Mouse (Mus musculus) forebrain, embryonic 13.5 days (tissue): ENCODE measurements around the gene Olfr145. TPM values are rescaled to one million over a fixed set of nuclear protein-coding genes. Genes with fewer than 3 reads are reported as not detected.

ENCODE experiments used
- ATAC-seq: fragments of 200-750 bp; cut with Nextera tagmentation; 2 replicates; pipeline ENCODE4 v1.8.0; 2017
- H3K27ac ChIP-seq: fragments of 300-500 bp; sonication (generic); 2 replicates; pipeline ENCODE4 v1.5.1; 2015; ENCODE audit warnings: inconsistent platforms, mild to moderate bottlenecking, moderate library complexity
- H3K27me3 ChIP-seq: fragments of 300-500 bp; sonication (generic); 2 replicates; pipeline ENCODE4 v1.6.1; 2015; ENCODE audit warnings: mild to moderate bottlenecking, inconsistent platforms
- H3K36me3 ChIP-seq: fragments of 300-500 bp; sonication (generic); 2 replicates; pipeline ENCODE4 v1.6.1; 2015; ENCODE audit warnings: mild to moderate bottlenecking, inconsistent platforms; ENCODE audit not compliant: poor library complexity, severe bottlenecking
- H3K4me1 ChIP-seq: fragments of 300-500 bp; sonication (generic); 2 replicates; pipeline ENCODE4 v1.6.1; 2015; ENCODE audit warnings: inconsistent platforms
- H3K4me2 ChIP-seq: fragments of 300-500 bp; sonication (generic); 2 replicates; pipeline ENCODE4 v1.6.1; 2015; ENCODE audit warnings: inconsistent platforms, mild to moderate bottlenecking, moderate library complexity
- H3K4me3 ChIP-seq: fragments of 300-500 bp; sonication (generic); 2 replicates; pipeline ENCODE4 v1.5.1; 2015; ENCODE audit warnings: mild to moderate bottlenecking, inconsistent platforms
- H3K9ac ChIP-seq: fragments of 300-500 bp; sonication (generic); 2 replicates; pipeline ENCODE4 v1.6.1; 2015; ENCODE audit warnings: mild to moderate bottlenecking, inconsistent platforms
- H3K9me3 ChIP-seq: fragments of 300-500 bp; sonication (generic); replicated peaks from 2 replicates; pipeline ENCODE4 v1.6.1; 2016; ENCODE audit warnings: inconsistent platforms
- WGBS: fragments of 180-500 bp; shearing (Covaris S2); methylation state at CpG from one replicate; pipeline ENCODE4 v1.1.7; 2015; 5-methylcytosine and 5-hydroxymethylcytosine counted together
- polyA plus RNA-seq: library from polyadenylated mRNA; unstranded; fragments of >200 nt; fragmentation: Nextera tagmentation; extraction: Ambion mirVana; gene quantifications from 2 replicates; pipeline ENCODE4 v1.2.1, GENCODE M21; 2015

Gene Olfr145
- polyA plus RNA-seq = not detected in 2 replicates

DNA sequence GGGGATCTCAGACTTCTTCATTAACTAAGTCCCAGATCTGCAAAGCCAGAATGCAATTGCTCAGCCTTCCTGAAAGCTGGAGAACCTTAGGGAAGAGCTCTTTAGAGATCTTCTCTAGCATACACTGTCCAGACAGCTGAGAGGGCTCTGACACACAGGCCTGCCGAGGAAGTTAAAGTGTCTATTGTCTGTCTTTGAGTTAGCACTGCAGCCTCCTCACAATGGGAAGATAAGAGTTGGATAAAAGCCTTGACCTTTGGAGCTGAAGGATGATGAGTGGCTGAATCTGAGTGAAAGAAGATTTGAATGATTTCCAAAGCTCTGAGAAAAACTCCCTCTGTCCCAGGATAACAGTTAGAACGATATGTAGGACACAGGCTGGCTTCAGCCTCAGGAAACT lies at the start of gene Olfr145:
Gene Olfr145, plus strand, starts transcription at position 64 of the 400 bp plus-strand sequence.
- Histone ChIP-seq H3K9me3 (no peaks in the 10 kb centered on the region), H3K36me3 (no peaks in the 10 kb centered on the region), H3K4me3 (no peak within 1 kb of the TSS), H3K27me3 (no peaks in the 10 kb centered on the region), H3K27ac (no peak within 1 kb of the TSS), H3K4me1 (no peaks in the 10 kb centered on the region), H3K4me2 (no peak within 1 kb of the TSS), H3K9ac (no peak within 1 kb of the TSS)
- WGBS = 20% methylated on average over 2 of the region's 2 CpGs
- ATAC-seq = no peak

DNA sequence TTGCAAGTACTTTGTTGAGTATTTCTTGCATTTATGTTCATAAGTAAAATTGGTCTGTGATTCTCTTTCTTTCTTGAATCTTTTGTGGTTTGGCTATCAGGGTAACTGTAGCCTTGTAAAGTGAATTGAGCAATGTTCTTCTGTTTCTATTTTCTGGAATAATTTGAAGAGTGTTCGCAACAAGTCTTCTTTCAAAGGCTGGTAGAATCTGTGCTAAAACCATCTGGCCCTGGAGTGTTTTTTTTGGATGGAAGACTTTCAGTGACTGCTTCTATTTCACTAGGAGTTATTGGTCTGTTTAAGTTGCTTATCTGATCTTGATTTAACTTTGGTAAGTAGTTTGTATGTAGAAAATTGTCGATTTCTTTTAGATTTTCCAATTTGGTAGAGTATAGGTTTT lies 47.3 kb upstream of the Olfr145 start:
- no peak overlapping the region for H3K27ac ChIP-seq
- no peaks in the 10 kb centered on the region for H3K27me3 ChIP-seq
- H3K36me3 ChIP-seq = no peaks in the 10 kb centered on the region
- no peaks in the 10 kb centered on the region for H3K9me3 ChIP-seq
- H3K4me2 ChIP-seq = no peak overlapping the region
- ATAC-seq = no peak
- H3K4me1 ChIP-seq = no peaks in the 10 kb centered on the region
- 93% methylated on average over 2 of the region's 2 CpGs for WGBS
- no peak overlapping the region for H3K9ac ChIP-seq
- H3K4me3 ChIP-seq = no peak overlapping the region

DNA sequence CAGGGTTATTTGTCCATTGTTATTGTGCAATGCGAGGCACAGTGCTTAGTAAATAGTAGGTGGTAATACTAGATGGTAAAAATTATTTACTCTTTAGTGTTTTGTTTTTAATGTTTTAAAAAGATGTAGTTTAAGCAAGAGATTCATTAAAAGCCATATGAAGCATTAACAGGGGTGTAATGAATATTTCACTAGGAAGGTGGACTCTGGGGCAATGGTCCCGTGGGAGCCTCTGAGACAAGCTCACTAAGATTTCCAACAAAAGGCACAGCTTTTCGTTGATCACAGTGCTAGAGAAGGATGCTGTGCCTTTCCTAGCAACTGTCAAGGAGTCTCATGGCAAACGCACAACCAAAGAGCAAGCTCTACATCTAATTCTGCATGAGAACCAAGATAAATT lies 42.6 kb upstream of the Olfr145 start, which contains the start of gene Olfr877:
Gene Olfr877, plus strand, starts transcription at position 301 of the 400 bp plus-strand sequence.
- Histone ChIP-seq H3K9ac (no peak within 1 kb of the TSS), H3K4me1 (no peaks in the 10 kb centered on the region), H3K4me3 (no peak within 1 kb of the TSS), H3K27ac (no peak within 1 kb of the TSS), H3K4me2 (no peak within 1 kb of the TSS), H3K9me3 (no peaks in the 10 kb centered on the region), H3K27me3 (no peaks in the 10 kb centered on the region), H3K36me3 (no peaks in the 10 kb centered on the region)
- ATAC-seq = no peak
- WGBS = 84% methylated on average over 4 of the region's 4 CpGs

DNA sequence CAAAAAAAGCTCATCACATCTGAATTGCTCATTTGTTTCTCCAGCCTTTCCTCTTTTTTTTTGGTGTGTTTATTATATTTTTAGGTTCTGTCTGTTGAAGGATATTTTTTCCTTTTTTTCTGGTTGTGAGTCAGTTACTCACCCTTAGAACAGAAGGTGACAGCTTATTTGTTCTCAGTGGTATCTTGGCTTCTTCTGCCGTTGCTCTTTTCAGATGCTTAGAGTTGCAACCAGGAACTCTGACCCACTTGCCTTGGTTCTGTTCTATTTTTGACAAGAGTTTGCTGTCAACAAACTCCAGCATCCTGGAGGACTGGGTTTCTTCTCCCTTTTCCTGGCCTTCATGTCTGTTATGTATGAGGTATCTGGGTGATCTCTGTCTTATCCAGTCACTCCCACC lies 33.2 kb upstream of the Olfr145 start:
- WGBS = 78% methylated on average over 1 of the region's 1 CpGs
- H3K36me3 ChIP-seq = no peaks in the 10 kb centered on the region
- H3K4me1 ChIP-seq = no peaks in the 10 kb centered on the region
- H3K4me2 ChIP-seq = no peak overlapping the region
- H3K9me3 ChIP-seq = no peaks in the 10 kb centered on the region
- no peaks in the 10 kb centered on the region for H3K27me3 ChIP-seq
- no peak for ATAC-seq
- no peak overlapping the region for H3K9ac ChIP-seq
- H3K27ac ChIP-seq = no peak overlapping the region
- H3K4me3 ChIP-seq = no peak overlapping the region

DNA sequence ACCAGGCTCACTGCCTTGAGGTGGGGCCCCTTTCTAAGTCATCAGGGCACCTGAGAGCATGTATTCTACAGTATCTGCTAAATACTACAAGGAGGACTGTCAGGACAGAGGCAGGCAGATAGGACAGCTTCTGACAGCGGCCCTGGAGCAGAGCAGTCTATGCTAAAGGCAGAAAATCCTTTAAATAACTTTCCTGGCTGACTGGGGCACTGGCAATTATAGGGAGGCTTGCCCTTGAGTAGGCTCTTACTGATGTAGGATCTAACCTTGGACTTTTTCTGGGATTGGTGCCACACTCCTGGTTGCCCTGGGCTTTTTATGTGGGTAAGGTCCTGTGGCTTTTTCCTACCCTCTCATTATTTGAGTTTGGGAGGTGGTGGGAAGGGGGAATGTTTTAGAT lies 26.3 kb upstream of the Olfr145 start:
- no peak overlapping the region for H3K27ac ChIP-seq
- WGBS = 63% methylated on average over 1 of the region's 1 CpGs
- H3K4me3 ChIP-seq = no peak overlapping the region
- no peaks in the 10 kb centered on the region for H3K9me3 ChIP-seq
- ATAC-seq = no peak
- H3K4me2 ChIP-seq = no peak overlapping the region
- no peaks in the 10 kb centered on the region for H3K4me1 ChIP-seq
- H3K36me3 ChIP-seq = no peaks in the 10 kb centered on the region
- H3K27me3 ChIP-seq = no peaks in the 10 kb centered on the region
- H3K9ac ChIP-seq = no peak overlapping the region

DNA sequence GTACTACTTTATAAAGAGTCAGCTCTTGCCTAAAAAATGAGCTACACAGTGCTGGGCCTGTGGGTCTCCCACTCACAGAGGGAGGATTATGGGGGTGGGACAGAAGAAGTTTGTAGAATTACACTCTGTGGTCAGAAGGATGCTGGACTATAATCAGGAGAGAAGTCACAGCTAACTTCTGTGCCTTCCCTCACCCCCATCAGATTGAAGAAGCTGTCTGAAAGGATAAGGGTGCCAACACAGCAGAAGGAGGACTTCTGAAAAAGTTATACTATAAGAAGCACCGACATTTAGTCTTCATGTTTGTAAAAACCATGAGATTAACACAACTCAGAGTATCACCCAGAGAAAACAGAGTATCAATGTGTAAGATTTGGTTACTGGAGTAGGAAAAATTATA lies 25.4 kb upstream of the Olfr145 start:
- Histone ChIP-seq H3K4me2 (no peak overlapping the region), H3K27me3 (no peaks in the 10 kb centered on the region), H3K4me1 (no peaks in the 10 kb centered on the region), H3K9me3 (no peaks in the 10 kb centered on the region), H3K36me3 (no peaks in the 10 kb centered on the region), H3K9ac (no peak overlapping the region), H3K4me3 (no peak overlapping the region), H3K27ac (no peak overlapping the region)
- 84% methylated on average over 1 of the region's 1 CpGs for WGBS
- no peak for ATAC-seq

DNA sequence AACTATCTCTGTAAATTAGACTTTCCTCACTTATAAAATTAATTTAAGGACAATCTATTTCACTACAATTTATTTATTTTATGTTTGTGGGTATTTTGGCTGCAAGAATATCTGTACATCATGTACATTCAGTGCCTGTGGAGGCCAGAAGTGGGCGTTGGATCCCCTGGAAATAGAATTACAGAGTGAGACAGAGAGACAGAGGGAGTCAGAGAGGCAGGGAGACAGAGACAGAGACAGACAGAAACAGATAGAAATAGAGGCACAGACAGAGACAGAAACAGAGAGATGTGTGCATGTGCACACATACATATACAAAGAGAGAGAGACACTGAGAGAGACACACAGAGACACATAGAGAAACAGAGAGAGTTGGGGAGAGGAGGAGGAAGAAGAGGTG lies 25.0 kb upstream of the Olfr145 start:
- Histone ChIP-seq H3K4me3 (no peak overlapping the region), H3K36me3 (no peaks in the 10 kb centered on the region), H3K4me2 (no peak overlapping the region), H3K27ac (no peak overlapping the region), H3K9me3 (no peaks in the 10 kb centered on the region), H3K4me1 (no peaks in the 10 kb centered on the region), H3K9ac (no peak overlapping the region), H3K27me3 (no peaks in the 10 kb centered on the region)
- ATAC-seq = no peak
- 58% methylated on average over 1 of the region's 1 CpGs for WGBS

DNA sequence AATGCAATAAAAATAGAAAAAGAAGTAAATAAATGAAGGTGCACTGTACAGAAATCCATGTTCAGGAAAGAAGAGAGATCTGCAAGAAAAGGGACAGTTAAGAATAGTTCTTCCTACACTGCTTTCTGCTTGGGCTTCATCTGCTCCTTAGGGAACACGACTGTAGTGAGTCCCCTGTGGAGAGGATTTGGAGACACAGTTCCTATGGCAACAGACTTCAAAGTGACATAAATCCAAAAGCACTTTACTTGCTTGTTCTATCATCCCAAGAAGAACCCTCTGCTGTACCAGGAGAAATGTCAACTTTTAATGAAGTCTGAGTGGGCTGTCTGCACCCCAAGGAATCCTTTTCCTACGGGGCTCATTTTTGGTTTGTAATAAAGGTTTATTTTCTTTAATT lies 5.6 kb upstream of the Olfr145 start:
- Histone ChIP-seq H3K4me1 (no peaks in the 10 kb centered on the region), H3K27me3 (no peaks in the 10 kb centered on the region), H3K9me3 (no peaks in the 10 kb centered on the region), H3K9ac (no peak overlapping the region), H3K4me2 (no peak overlapping the region), H3K4me3 (no peak overlapping the region), H3K36me3 (no peaks in the 10 kb centered on the region), H3K27ac (no peak overlapping the region)
- peak; percentile 30; the same call in 1 of the 2 replicates for ATAC-seq
- 21% methylated on average over 2 of the region's 2 CpGs for WGBS

DNA sequence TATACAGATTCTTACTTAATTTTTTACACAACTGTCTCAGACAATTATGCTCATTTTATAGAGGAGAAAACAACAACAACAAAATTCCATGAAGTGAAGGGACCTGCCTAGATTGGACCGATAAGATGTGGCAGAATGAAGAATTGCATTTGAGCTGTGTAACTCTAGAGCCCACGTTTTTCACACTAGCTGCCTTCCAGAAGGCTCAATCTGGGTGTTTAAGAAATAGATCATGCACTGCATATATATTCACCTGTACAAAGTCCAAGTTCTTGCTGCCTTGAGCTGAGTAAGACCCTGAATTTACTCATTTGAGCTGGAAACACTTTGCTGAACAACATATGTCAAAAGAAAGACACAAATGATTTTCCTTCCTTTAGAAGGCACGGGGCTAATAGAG lies 9.0 kb downstream of the Olfr145 start:
- H3K4me2 ChIP-seq = no peak overlapping the region
- H3K9me3 ChIP-seq = no peaks in the 10 kb centered on the region
- 76% methylated on average over 3 of the region's 3 CpGs for WGBS
- no peaks in the 10 kb centered on the region for H3K36me3 ChIP-seq
- H3K9ac ChIP-seq = no peak overlapping the region
- no peak for ATAC-seq
- no peak overlapping the region for H3K27ac ChIP-seq
- no peaks in the 10 kb centered on the region for H3K4me1 ChIP-seq
- H3K4me3 ChIP-seq = no peak overlapping the region
- H3K27me3 ChIP-seq = no peaks in the 10 kb centered on the region

DNA sequence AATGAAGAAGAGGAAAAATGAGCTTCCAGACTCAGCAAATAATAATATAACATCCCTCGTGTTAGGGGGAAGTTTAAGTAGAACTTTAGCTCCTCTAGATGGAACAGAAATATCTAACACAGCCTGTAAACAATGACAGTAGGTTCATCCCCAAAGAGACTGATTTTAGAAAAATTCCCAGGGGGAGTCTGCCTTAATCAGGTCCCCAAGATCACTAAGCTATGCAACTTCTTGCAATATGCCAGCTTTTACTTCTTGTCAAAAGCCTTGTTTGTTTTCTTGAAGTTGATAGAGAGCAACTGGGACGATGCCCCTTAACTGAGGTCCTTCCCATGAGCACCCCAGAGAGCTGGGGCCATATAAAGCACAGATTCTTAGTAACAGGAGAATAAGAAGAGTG lies 21.0 kb downstream of the Olfr145 start, which contains the start of gene Olfr878:
Gene Olfr878, plus strand, starts transcription at position 301 of the 400 bp plus-strand sequence.
- Histone ChIP-seq H3K36me3 (no peaks in the 10 kb centered on the region), H3K9ac (no peak within 1 kb of the TSS), H3K27ac (no peak within 1 kb of the TSS), H3K4me2 (no peak within 1 kb of the TSS), H3K9me3 (no peaks in the 10 kb centered on the region), H3K27me3 (no peaks in the 10 kb centered on the region), H3K4me1 (no peaks in the 10 kb centered on the region), H3K4me3 (no peak within 1 kb of the TSS)
- WGBS = 74% methylated on average over 2 of the region's 2 CpGs
- ATAC-seq = no peak

DNA sequence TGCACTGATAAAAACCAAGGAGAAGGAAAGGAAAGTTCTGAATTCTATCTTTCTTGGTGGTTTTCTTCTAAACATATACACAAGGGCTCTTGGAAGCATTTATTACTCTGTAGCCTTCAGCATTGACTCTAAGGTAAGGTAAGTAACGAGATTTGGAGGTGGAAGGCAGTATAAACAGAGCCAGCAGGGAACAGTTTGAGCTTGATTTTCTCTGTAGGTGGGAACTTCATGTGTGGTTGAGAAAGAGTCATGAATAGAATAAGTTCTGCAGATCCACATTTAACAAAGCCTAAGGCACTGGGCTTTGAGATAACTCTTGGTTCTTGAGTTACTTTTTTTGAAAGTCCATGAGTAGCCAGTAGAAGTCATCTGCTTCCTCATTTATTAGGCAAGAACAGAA lies 21.5 kb downstream of the Olfr145 start:
- Histone ChIP-seq H3K27me3 (no peaks in the 10 kb centered on the region), H3K27ac (no peak overlapping the region), H3K9ac (no peak overlapping the region), H3K9me3 (no peaks in the 10 kb centered on the region), H3K36me3 (no peaks in the 10 kb centered on the region), H3K4me2 (no peak overlapping the region), H3K4me1 (no peaks in the 10 kb centered on the region), H3K4me3 (no peak overlapping the region)
- 69% methylated on average over 1 of the region's 1 CpGs for whole genome bisulfite sequencing
- ATAC-seq = no peak

DNA sequence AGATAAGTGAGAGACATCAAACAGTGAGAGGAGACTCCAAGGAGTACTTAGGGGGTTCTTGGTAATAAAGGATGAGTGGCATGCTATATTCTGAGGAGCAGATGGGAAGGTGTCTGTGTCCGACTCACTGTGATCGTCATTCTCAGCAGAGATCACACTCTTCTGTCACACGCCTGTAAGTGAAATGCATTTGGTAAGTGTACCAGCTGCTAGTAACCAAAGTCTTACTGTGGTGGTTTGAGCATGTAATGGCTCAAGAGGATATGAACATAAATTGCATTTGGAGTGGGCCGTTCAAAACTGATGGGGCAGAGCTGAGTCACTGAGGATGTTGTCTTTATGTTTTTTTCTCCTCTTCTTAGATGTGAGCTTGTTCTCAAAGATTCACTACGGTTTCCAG lies 27.7 kb downstream of the Olfr145 start:
- no peaks in the 10 kb centered on the region for H3K4me1 ChIP-seq

DNA sequence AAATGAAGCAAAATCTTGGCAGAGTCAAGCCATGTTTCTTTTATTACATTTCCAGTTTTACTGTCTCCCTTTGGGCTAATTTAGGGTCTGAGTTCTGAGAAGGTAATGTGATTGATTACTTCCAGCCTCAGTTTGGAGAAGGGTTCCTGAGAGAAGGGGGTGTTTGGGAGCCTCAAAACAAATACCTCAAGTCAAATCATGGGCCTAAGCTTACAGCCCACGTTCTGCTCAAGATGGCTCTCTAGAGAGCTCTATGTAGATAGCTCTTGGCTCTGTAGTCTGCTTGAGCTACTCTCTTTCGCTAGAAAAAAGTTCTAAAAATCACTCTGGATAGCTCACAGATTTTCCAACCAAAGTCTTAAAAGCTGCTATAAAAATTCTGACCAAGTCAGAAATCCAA lies 28.9 kb downstream of the Olfr145 start:
- Histone ChIP-seq H3K4me1 (no peaks in the 10 kb centered on the region), H3K27me3 (no peaks in the 10 kb centered on the region), H3K4me2 (no peak overlapping the region), H3K9ac (no peak overlapping the region), H3K27ac (no peak overlapping the region), H3K4me3 (no peak overlapping the region), H3K36me3 (no peaks in the 10 kb centered on the region), H3K9me3 (no peaks in the 10 kb centered on the region)
- 79% methylated on average over 2 of the region's 2 CpGs for WGBS
- no peak for ATAC-seq

More for the DNA sequence above, 27.7 kb downstream of the Olfr145 start:
- WGBS = 88% methylated on average over 5 of the region's 5 CpGs
- Histone ChIP-seq H3K36me3 (no peaks in the 10 kb centered on the region), H3K9me3 (no peaks in the 10 kb centered on the region), H3K27me3 (no peaks in the 10 kb centered on the region), H3K4me2 (no peak overlapping the region), H3K4me3 (no peak overlapping the region), H3K27ac (no peak overlapping the region), H3K9ac (no peak overlapping the region)
- ATAC-seq = no peak
